Mouse (Mus musculus) macrophage (primary cell): ENCODE results near the gene Inpp1. TPM values are rescaled to one million over a fixed set of nuclear protein-coding genes. Genes with fewer than 3 reads are reported as not detected.
"Not testable (repeated sequence)": the region's sequence is repeated elsewhere in the genome, so short reads cannot be mapped to it uniquely, and the experiment has no call there.

Source experiments
- H3K27ac ChIP-seq: fragments of 350-480 bp; formaldehyde crosslinking; 2 replicates; pipeline ENCODE4 v1.9.0; 2021
- H3K36me3 ChIP-seq: fragments of 350-480 bp; formaldehyde crosslinking; 2 replicates; pipeline ENCODE4 v1.9.0; 2021; ENCODE audit errors: inconsistent target
- H3K4me3 ChIP-seq: fragments of 350-480 bp; formaldehyde crosslinking; 2 replicates; pipeline ENCODE4 v1.9.0; 2021; ENCODE audit errors: inconsistent target
- H3K79me2 ChIP-seq: fragments of 350-480 bp; formaldehyde crosslinking; 2 replicates; pipeline ENCODE4 v1.9.0; 2021; ENCODE audit errors: inconsistent target
- WGBS: methylation state at CpG from one replicate; pipeline ENCODE4 v1.1.7; 2026; ENCODE audit warnings: inconsistent platforms; ENCODE audit not compliant: missing documents; 5-methylcytosine and 5-hydroxymethylcytosine counted together
- polyA plus RNA-seq: library from polyadenylated mRNA; stranded (reverse); fragments of 250-400 nt; gene quantifications from 3 replicates; pipeline ENCODE4 v1.2.4, GENCODE M21; 2018; ENCODE audit warnings: inconsistent platforms
- total RNA-seq, 78 experiments: library from RNA; depleted of rRNA; stranded (reverse); fragments of 250-400 nt; gene quantifications; 1 replicate in 9 of 78; 2 replicates in 24 of 78; 3 replicates in 43 of 78; 4 replicates in 2 of 78; pipeline ENCODE4 v1.2.4; 2018; ENCODE audit warnings: inconsistent platforms in 56 of 78

Gene Inpp1
- total RNA-seq (2018; cell fraction: chromatin; rRNA removed) = 10 to 100 TPM in 21 of 26 experiments, 1 to 10 TPM in 5; 5.8 to 53.8 (median 21.6) TPM
- total RNA-seq (2018; cell fraction: cytosol; rRNA removed) = 10 to 100 TPM in 14 of 26 experiments, 1 to 10 TPM in 12; 5.0 to 25.0 (median 12.8) TPM
- total RNA-seq (2018; cell fraction: nucleus; rRNA removed) = 10 to 100 TPM in 20 of 26 experiments, 1 to 10 TPM in 6; 6.0 to 36.9 (median 18.4) TPM
- polyA plus RNA-seq = 7.0 to 13.9 TPM (median 10.2 TPM) in 3 replicates

- Histone ChIP-seq H3K36me3 (no peaks in the 10 kb centered on the region), H3K79me2 (peaks cover 7% of the 10 kb centered on the region; the same call in 1 of the 2 replicates), H3K4me3 (peak within 1 kb of the TSS; percentile 44), H3K27ac (no peak within 1 kb of the TSS)
- WGBS = under 1% methylated on average over 51 of the region's 59 CpGs
Measured at GRCm38 (mm10) chr1:52816910-52817812, at the start of gene Inpp1. TSS of gene Inpp1 (minus strand) at chr1:52817688.

- H3K36me3 ChIP-seq = 0 out of 2 replicates have a peak, but pooled peaks cover 3% of the 10 kb centered on the region
- 93% methylated on average over 3 of the region's 3 CpGs for WGBS
- no peaks in the 10 kb centered on the region for H3K79me2 ChIP-seq
Measured at GRCm38 (mm10) chr1:52866007-52866406, 48.5 kb upstream of the Inpp1 start.

GRCm38 (mm10) chr1:52864220-52864619 lies 46.7 kb upstream of the Inpp1 start:
- Histone ChIP-seq H3K4me3 (no peak overlapping the region), H3K36me3 (peaks cover 13% of the 10 kb centered on the region; the same call in 1 of the 2 replicates), H3K27ac (no peak overlapping the region), H3K79me2 (no peaks in the 10 kb centered on the region)
- WGBS = 100% methylated on average over 1 of the region's 1 CpGs

More at GRCm38 (mm10) chr1:52866007-52866406, 48.5 kb upstream of the Inpp1 start:
- no peak overlapping the region for H3K27ac ChIP-seq
- no peak overlapping the region for H3K4me3 ChIP-seq

- WGBS = 93% methylated on average over 7 of the region's 7 CpGs
- Histone ChIP-seq H3K4me3 (no peak overlapping the region), H3K79me2 (no peaks in the 10 kb centered on the region), H3K27ac (no peak overlapping the region), H3K36me3 (peaks cover 11% of the 10 kb centered on the region; the same call in 1 of the 2 replicates)
Measured at GRCm38 (mm10) chr1:52855904-52856601, 38.6 kb upstream of the Inpp1 start.

- no CpG with 5 or more reads among the region's 1 CpGs for WGBS
- H3K79me2 ChIP-seq, H3K4me3 ChIP-seq: not testable (repeated sequence)
Measured at GRCm38 (mm10) chr1:52854029-52854428, 36.5 kb upstream of the Inpp1 start.

GRCm38 (mm10) chr1:52849422-52849821 lies 31.9 kb upstream of the Inpp1 start:
- 93% methylated on average over 4 of the region's 4 CpGs for WGBS
- Histone ChIP-seq H3K27ac (no peak overlapping the region), H3K79me2 (no peaks in the 10 kb centered on the region), H3K36me3 (no peaks in the 10 kb centered on the region), H3K4me3 (no peak overlapping the region)

More at GRCm38 (mm10) chr1:52854029-52854428, 36.5 kb upstream of the Inpp1 start:
- not testable (repeated sequence) for H3K36me3 ChIP-seq, H3K27ac ChIP-seq

GRCm38 (mm10) chr1:52846556-52846955 lies 29.1 kb upstream of the Inpp1 start:
- Histone ChIP-seq H3K36me3 (no peaks in the 10 kb centered on the region), H3K79me2 (no peaks in the 10 kb centered on the region), H3K27ac (no peak overlapping the region), H3K4me3 (no peak overlapping the region)
- WGBS = 88% methylated on average over 4 of the region's 4 CpGs

GRCm38 (mm10) chr1:52844782-52845665 lies 27.5 kb upstream of the Inpp1 start, which contains the start of gene Hibch:
TSS of gene Hibch (plus strand) at chr1:52844929.
- no peaks in the 10 kb centered on the region for H3K36me3 ChIP-seq
- H3K79me2 ChIP-seq = no peaks in the 10 kb centered on the region
- H3K27ac ChIP-seq = peak within 1 kb of the TSS; percentile 65
- WGBS = 1% methylated on average over 45 of the region's 45 CpGs
- peak within 1 kb of the TSS; percentile 59 for H3K4me3 ChIP-seq

GRCm38 (mm10) chr1:52844354-52844753 lies 26.9 kb upstream of the Inpp1 start:
- H3K27ac ChIP-seq = peak overlapping the region; percentile 34
- 3% methylated on average over 3 of the region's 3 CpGs for WGBS
- peak overlapping the region; percentile 26 for H3K4me3 ChIP-seq

GRCm38 (mm10) chr1:52839099-52839498 lies 21.6 kb upstream of the Inpp1 start:
- 93% methylated on average over 3 of the region's 3 CpGs for WGBS
- H3K4me3 ChIP-seq = no peak overlapping the region
- no peaks in the 10 kb centered on the region for H3K79me2 ChIP-seq
- H3K27ac ChIP-seq = no peak overlapping the region
- H3K36me3 ChIP-seq = no peaks in the 10 kb centered on the region

More at GRCm38 (mm10) chr1:52844354-52844753, 26.9 kb upstream of the Inpp1 start:
- Histone ChIP-seq H3K36me3 (no peaks in the 10 kb centered on the region), H3K79me2 (no peaks in the 10 kb centered on the region)

GRCm38 (mm10) chr1:52817813-52818147 lies 292 bp upstream of the Inpp1 start:
- no peaks in the 10 kb centered on the region for H3K36me3 ChIP-seq
- H3K27ac ChIP-seq = no peak overlapping the region

GRCm38 (mm10) chr1:52816232-52816891 lies 1.1 kb downstream of the Inpp1 start:
- Histone ChIP-seq H3K27ac (no peak overlapping the region), H3K4me3 (peak overlapping the region; percentile 44), H3K79me2 (peaks cover 7% of the 10 kb centered on the region; the same call in 1 of the 2 replicates), H3K36me3 (no peaks in the 10 kb centered on the region)
- WGBS = 15% methylated on average over 13 of the region's 13 CpGs

More at GRCm38 (mm10) chr1:52817813-52818147, 292 bp upstream of the Inpp1 start:
- H3K4me3 ChIP-seq = peak overlapping the region; percentile 44; the same call in 1 of the 2 replicates
- peaks cover 7% of the 10 kb centered on the region; the same call in 1 of the 2 replicates for H3K79me2 ChIP-seq
- 12% methylated on average over 7 of the region's 7 CpGs for WGBS

GRCm38 (mm10) chr1:52808456-52808855 lies 9.0 kb downstream of the Inpp1 start:
- Histone ChIP-seq H3K4me3 (no peak overlapping the region), H3K27ac (no peak overlapping the region), H3K79me2 (no peaks in the 10 kb centered on the region), H3K36me3 (no peaks in the 10 kb centered on the region)
- WGBS = 93% methylated on average over 6 of the region's 6 CpGs
